Mouse (Mus musculus): ENCODE results near the gene Cep97. TPM values are rescaled to one million over a fixed set of nuclear protein-coding genes. Genes with fewer than 3 reads are reported as not detected.
A peak's percentile ranks its signal among the peaks of the same experiment; 100 is the strongest.
"Not testable (repeated sequence)": the region's sequence is repeated elsewhere in the genome, so short reads cannot be mapped to it uniquely, and the experiment has no call there.

Cep97 gene
- polyA plus RNA-seq, 1 experiment from 2014 or later: 19.3 TPM

DNA sequence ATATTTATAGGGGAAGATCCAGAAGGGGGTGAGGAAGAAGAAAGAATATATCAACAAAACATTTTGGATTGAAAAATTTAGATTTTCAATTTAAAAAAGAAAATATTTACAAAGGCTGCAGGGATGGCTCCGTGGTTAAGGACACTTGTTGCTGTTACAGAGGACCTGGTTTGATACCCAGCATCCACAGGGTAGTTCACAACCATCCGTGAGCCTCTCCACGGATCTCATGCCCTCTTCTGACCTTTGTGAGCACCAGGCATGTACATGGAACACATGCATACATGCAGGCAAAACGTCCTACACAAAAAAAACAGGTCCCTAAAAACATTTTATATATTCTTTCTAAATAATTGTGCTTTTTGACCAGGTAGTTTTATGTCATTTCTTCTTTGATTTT lies 70.8 kb downstream of the Cep97 start:
- Histone ChIP-seq H3K9me3 (replicated peaks) (no peaks in the 10 kb centered on the region), H3K27ac (no peak overlapping the region), H3K36me3 (ENCODE audit: poor library complexity, severe bottlenecking) (peaks cover 25% of the 10 kb centered on the region), H3K4me3 (no peak overlapping the region), H3K4me2 (no peak overlapping the region), H3K9ac (no peak overlapping the region), H3K27me3 (no peaks in the 10 kb centered on the region), H3K4me1 (no peaks in the 10 kb centered on the region)
- 0 out of 2 replicates have a peak, but pooled peaks have one; percentile 33 for ATAC-seq
- 67% methylated on average over 4 of the region's 4 CpGs for WGBS

DNA sequence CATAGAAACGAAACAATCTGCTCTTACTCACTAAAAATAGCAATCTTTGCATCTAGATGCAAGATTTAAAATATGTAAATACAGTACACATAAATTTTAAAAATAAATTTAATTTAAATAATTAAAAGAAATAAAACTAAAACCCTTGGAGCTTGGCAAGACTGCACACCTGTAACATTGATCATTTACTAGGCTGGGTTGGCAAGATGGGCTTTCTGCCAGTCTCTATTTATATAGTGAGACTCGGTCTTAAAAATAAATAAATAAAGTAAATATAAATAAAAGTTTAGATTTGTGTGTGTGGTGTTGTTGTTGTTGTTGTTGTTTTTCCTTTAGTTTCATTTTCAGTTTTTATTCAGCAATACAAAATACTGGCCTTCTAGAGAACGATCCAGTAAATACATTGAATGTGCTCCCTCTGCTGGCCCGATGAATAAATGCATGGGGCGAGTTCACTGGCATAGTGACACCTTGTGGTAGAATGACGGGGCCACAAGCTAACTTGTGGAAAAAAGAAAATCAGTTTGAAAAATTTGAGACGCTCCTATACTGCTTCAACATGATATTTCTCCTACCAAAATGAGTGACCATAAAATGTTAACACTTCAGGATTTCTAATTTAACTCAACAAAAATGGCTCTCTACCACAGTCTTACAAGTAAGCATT lies 71.4 kb downstream of the Cep97 start:
- 26% methylated on average over 7 of the region's 7 CpGs for WGBS
- peak; percentile 44 for ATAC-seq
- Histone ChIP-seq H3K36me3 (ENCODE audit: poor library complexity, severe bottlenecking) (peaks cover 29% of the 10 kb centered on the region), H3K9me3 (replicated peaks) (no peaks in the 10 kb centered on the region), H3K27ac (no peak overlapping the region), H3K4me2 (no peak overlapping the region), H3K4me1 (no peaks in the 10 kb centered on the region), H3K27me3 (no peaks in the 10 kb centered on the region), H3K4me3 (no peak overlapping the region), H3K9ac (no peak overlapping the region)

DNA sequence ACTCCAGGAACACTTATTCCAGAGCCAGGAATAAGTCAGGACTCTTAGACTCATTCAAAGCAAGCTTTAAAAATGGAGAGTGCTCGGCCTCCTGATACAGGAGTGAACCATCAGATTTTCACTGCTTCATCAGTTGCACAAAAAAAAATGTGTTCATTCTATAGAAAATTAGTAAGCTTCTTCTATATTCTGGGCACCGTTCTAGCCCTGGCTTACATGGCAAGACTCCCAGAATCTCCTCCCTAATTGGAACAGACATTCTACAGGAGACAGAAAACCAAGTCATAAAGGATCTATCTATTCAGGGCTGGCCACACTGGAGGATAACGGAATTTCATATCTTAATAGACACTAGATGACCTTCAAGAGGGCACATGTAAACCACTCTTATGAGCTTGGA lies 73.6 kb downstream of the Cep97 start:
- Histone ChIP-seq H3K4me3 (no peak overlapping the region), H3K4me2 (no peak overlapping the region), H3K9me3 (replicated peaks) (no peaks in the 10 kb centered on the region), H3K36me3 (ENCODE audit: poor library complexity, severe bottlenecking) (peaks cover 25% of the 10 kb centered on the region), H3K4me1 (no peaks in the 10 kb centered on the region), H3K27ac (no peak overlapping the region), H3K9ac (no peak overlapping the region), H3K27me3 (no peaks in the 10 kb centered on the region)
- ATAC-seq: no peak
- WGBS: 74% methylated on average over 3 of the region's 3 CpGs

DNA sequence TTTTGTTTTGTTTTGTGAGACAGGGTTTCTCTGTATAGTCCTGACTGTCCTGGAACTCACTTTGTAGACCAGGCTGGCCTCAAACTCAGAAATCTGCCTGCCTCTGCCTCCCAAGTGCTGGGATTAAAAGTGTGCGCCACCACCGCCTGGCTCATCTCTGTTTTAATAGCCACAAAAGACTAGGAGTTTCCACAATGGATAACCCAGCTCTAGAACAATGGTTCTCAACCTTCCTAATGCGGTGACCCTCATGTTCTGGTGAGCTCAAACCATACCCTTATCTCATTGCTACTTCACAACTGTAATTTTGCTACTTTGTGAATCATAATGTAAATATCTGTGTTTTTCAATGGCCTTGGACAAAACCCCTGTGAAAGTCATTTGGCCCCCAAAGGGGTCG lies 75.2 kb downstream of the Cep97 start:
- not testable (repeated sequence) for H3K9me3 ChIP-seq (replicated peaks); H3K4me1 ChIP-seq; H3K4me2 ChIP-seq; ATAC-seq; H3K27ac ChIP-seq; H3K9ac ChIP-seq; H3K27me3 ChIP-seq; H3K4me3 ChIP-seq
- peaks cover 13% of the 10 kb centered on the region for H3K36me3 ChIP-seq (ENCODE audit: poor library complexity, severe bottlenecking)
- WGBS: 93% methylated on average over 4 of the region's 4 CpGs

DNA sequence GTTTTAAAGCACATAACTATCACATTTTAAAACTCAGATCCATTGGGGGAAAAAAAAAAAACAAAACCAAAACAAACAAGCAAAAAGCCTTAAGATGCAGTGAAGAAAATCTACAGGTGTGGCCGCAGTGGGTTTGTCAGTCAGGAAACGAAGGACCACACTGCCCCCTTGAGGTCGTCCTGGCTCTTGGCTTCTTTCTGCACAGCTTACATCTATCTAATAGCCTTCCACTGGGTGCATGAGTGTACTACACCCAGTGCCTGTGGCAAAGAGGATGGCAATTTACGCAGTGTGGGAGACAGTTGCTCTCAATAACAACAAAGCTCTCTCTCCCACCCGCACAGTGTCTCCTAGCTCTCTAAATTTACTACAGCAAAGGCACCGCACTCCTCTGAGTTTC lies 76.2 kb downstream of the Cep97 start:
- no peak overlapping the region for H3K9ac ChIP-seq
- H3K4me2 ChIP-seq: no peak overlapping the region
- H3K27me3 ChIP-seq: no peaks in the 10 kb centered on the region
- H3K4me3 ChIP-seq: no peak overlapping the region
- no peak for ATAC-seq
- no peak overlapping the region for H3K27ac ChIP-seq
- H3K36me3 ChIP-seq (ENCODE audit: poor library complexity, severe bottlenecking): peaks cover 11% of the 10 kb centered on the region
- no peaks in the 10 kb centered on the region for H3K4me1 ChIP-seq
- WGBS: 63% methylated on average over 6 of the region's 6 CpGs
- no peaks in the 10 kb centered on the region for H3K9me3 ChIP-seq (replicated peaks)

DNA sequence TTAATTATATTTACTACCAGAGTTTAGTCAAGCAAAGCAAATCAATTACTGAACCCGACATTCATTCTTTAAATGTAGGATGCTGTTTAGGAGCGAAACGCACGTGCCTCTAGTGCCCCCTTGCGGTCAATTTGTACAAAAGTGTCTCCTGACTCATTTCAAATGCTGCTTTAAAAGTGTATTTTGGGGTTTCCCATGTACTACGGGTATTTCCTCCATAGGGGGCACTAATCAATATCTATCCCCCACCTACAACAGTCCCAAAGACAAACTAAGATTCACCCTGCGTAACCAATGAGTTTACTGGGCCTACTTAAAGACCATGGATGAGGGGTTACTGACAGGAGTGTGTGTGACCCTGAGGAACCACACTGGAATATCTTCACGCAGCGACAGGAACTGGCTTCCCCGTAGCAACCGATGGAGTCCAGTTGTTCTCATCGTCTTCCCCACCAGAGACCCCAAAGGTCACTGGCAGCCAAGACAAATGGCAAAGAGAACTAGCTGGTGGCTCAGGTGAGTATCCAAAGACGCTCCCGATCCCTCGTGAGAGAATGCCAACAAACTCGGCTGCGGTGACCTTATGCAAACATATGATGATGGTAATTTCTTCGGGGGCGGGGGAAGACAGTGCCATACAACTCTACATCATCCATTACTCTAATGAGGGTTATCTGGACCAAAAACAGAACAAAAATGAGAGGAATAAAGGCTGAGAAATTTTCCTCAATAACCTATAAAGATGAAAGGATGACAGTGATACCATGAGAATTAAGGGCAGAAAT lies 81.5 kb downstream of the Cep97 start:
- H3K27ac ChIP-seq: no peak overlapping the region
- no peaks in the 10 kb centered on the region for H3K9me3 ChIP-seq (replicated peaks)
- peaks cover 11% of the 10 kb centered on the region for H3K36me3 ChIP-seq (ENCODE audit: poor library complexity, severe bottlenecking)
- no peak overlapping the region for H3K9ac ChIP-seq
- H3K27me3 ChIP-seq: no peaks in the 10 kb centered on the region
- no peak overlapping the region for H3K4me3 ChIP-seq
- WGBS: 60% methylated on average over 19 of the region's 19 CpGs
- ATAC-seq: peak; percentile 77
- no peaks in the 10 kb centered on the region for H3K4me1 ChIP-seq
- no peak overlapping the region for H3K4me2 ChIP-seq

DNA sequence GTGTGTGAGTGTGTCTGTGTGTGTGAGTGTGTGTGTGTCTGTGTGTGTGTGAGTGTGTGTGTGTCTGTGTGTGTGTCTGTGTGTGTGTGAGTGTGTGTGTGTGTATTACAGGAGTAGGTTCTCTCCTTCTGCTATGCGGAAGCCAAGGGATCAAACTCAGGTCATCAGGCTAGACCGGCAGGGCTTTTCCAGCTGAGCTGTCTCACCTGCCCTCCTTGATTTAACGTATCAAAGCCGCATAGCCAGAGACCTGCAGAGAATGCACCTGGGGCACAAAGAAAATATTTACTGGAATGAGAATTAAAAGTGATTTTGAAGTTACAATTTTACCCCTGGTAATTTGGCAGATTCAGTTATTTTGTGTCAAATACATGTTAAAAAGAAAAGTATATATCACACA lies 82.1 kb downstream of the Cep97 start:
- H3K4me3 ChIP-seq: no peak overlapping the region
- no peak overlapping the region for H3K27ac ChIP-seq
- no peaks in the 10 kb centered on the region for H3K9me3 ChIP-seq (replicated peaks)
- 49% methylated on average over 4 of the region's 4 CpGs for WGBS
- H3K36me3 ChIP-seq (ENCODE audit: poor library complexity, severe bottlenecking): peaks cover 11% of the 10 kb centered on the region
- H3K9ac ChIP-seq: no peak overlapping the region
- ATAC-seq: peak; percentile 39; the same call in 1 of the 2 replicates
- no peak overlapping the region for H3K4me2 ChIP-seq
- no peaks in the 10 kb centered on the region for H3K27me3 ChIP-seq
- no peaks in the 10 kb centered on the region for H3K4me1 ChIP-seq

DNA sequence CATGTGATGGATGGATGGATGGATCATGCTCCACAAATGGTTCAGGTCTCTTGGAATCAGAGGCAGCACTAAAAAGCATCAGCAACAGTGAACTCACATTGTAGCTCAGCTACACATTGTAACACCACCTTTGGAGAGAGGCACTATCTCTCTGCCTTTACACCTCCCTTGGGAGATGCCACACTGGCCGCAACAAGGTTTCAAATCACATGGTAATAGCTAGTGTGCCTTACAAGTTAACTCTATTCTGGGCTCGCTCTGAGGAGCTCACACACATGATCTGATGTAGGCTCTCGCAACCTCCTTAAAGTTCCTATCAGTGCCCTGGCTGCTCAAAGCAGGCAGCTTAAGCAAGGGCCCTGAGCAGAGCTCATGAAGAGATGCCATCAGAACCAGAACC lies 84.2 kb downstream of the Cep97 start:
- Histone ChIP-seq H3K4me2 (no peak overlapping the region), H3K36me3 (ENCODE audit: poor library complexity, severe bottlenecking) (peaks cover 11% of the 10 kb centered on the region), H3K9me3 (replicated peaks) (no peaks in the 10 kb centered on the region), H3K27me3 (no peaks in the 10 kb centered on the region), H3K9ac (no peak overlapping the region), H3K27ac (no peak overlapping the region), H3K4me3 (no peak overlapping the region), H3K4me1 (no peaks in the 10 kb centered on the region)
- 89% methylated on average over 3 of the region's 3 CpGs for WGBS
- no peak for ATAC-seq

Other genes starting within 250 kb of the Cep97 start
- 1.0 and 1.6 TPM in 2 replicates for gene Nfkbiz, start 96.0 kb downstream of the Cep97 start, polyA plus RNA-seq (2015; fragmentation: Nextera tagmentation; extraction: Ambion mirVana)
- 1.1 and 1.2 TPM in 2 replicates for gene Nxpe3, start 39.6 kb downstream of the Cep97 start, polyA plus RNA-seq (2015; fragmentation: Nextera tagmentation; extraction: Ambion mirVana)
- 656 and 765 TPM in 2 replicates for gene Rpl24, start 31.4 kb upstream of the Cep97 start, polyA plus RNA-seq (2015; fragmentation: Nextera tagmentation; extraction: Ambion mirVana)
- 18.9 and 19.2 TPM in 2 replicates for gene Zbtb11, start 39.0 kb upstream of the Cep97 start, polyA plus RNA-seq (2015; fragmentation: Nextera tagmentation; extraction: Ambion mirVana)
- 289 and 296 TPM in 2 replicates for gene Pcnp, start 94.9 kb upstream of the Cep97 start, polyA plus RNA-seq (2015; fragmentation: Nextera tagmentation; extraction: Ambion mirVana)
- 25.8 and 26.3 TPM in 2 replicates for gene Trmt10c, start 103.0 kb upstream of the Cep97 start, polyA plus RNA-seq (2015; fragmentation: Nextera tagmentation; extraction: Ambion mirVana)
- gene Senp7, start 113.5 kb upstream of the Cep97 start, polyA plus RNA-seq (2015; fragmentation: Nextera tagmentation; extraction: Ambion mirVana): 56.1 and 57.6 TPM in 2 replicates

Data from forebrain, embryonic 13.5 days (tissue).